Comparison of ENCODE assay signal across 18 mouse cellular contexts in the genomic region with DNA sequence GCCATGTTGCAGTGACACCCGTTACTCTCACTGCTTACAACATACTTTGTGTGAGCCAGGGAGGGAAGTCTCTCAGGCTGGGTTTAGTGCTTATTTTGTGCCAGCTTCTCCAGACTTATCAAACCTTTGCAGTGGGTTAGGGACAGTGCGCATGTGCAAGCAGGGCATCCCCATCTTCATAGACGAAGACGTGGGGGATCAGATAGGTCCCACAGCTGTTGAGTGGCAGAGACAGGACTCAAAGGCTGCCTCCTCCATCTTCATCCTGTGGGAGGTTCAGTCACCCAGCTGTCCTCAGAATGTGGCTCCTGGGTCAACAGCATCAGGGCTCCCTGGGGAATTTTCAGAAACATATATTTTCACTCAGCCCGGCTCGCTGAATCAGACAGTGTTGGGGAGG. TPM values are rescaled to one million over a fixed set of nuclear protein-coding genes. Genes with fewer than 3 reads are reported as not detected.
DNase-seq lines count a peak whose midpoint lies in the region; ATAC-seq and TF ChIP-seq lines count a peak whose summit lies in the region.
"Had no signal": no experiment of that assay in that cellular context is flagged by ENCODE, and none has a peak within 500 bp of the region (broad histone marks: within the 10 kb centered on the region; RNA-seq: fewer than 3 reads in every experiment).

No protein-coding gene starts in this region.

- H3K4me2 ChIP-seq in hindbrain, embryonic 14.5 days (replicated peaks): peak overlapping the region; percentile 71; the same call in 1 of the 2 replicates
- no peak overlapping the region for H3K4me2 ChIP-seq in hindbrain, embryonic 16.5 days (ENCODE audit: low read length)
- H3K4me2 ChIP-seq in stomach, embryonic 14.5 days (replicated peaks; ENCODE audit: low read depth, low read length): 0 out of 2 replicates have a peak overlapping the region, but pooled peaks have one; percentile 1

- H3K9ac ChIP-seq in hindbrain, embryonic 14.5 days: no peak overlapping the region
- no peak overlapping the region for H3K9ac ChIP-seq in hindbrain, embryonic 16.5 days (ENCODE audit: low read depth, low read length)
- no peak overlapping the region for H3K9ac ChIP-seq in stomach, embryonic 14.5 days (replicated peaks; ENCODE audit: low read depth, low read length)
- H3K9ac ChIP-seq: embryonic facial prominence, embryonic 15.5 days had no signal

- DNase-seq in gastrocnemius, adult 2 months: no peak
- DNase-seq in gastrocnemius, postnatal 25 days: no peak
- DNase-seq in hindbrain, embryonic 14.5 days (ENCODE audit: low spot score): no peak
- DNase-seq: adrenal gland, postnatal 25 days; kidney, adult 11 months; right cerebral cortex, postnatal 25 days had no signal

- peak overlapping the region; percentile 5; the same call in 1 of the 2 replicates for H3K4me3 ChIP-seq in gastrocnemius, adult 2 months
- no peak overlapping the region for H3K4me3 ChIP-seq in hindbrain, embryonic 14.5 days (replicated peaks; ENCODE audit: low read length)
- H3K4me3 ChIP-seq in hindbrain, embryonic 16.5 days (ENCODE audit: low read length): no peak overlapping the region
- peak overlapping the region; percentile 64 for H3K4me3 ChIP-seq in megakaryocyte, embryonic 14.5 days (replicated peaks)
- no peak overlapping the region for H3K4me3 ChIP-seq in stomach, embryonic 14.5 days (ENCODE audit: low read depth, low read length)

- H3K4me1 ChIP-seq in hindbrain, embryonic 14.5 days (replicated peaks; ENCODE audit: control insufficient read depth, insufficient read depth, low read length): peaks cover 16% of the 10 kb centered on the region; the same call in 1 of the 2 replicates
- H3K4me1 ChIP-seq in hindbrain, embryonic 16.5 days (ENCODE audit: control insufficient read depth, insufficient read depth, low read depth, low read length): peaks cover 18% of the 10 kb centered on the region
- peaks cover 91% of the 10 kb centered on the region for H3K4me1 ChIP-seq in megakaryocyte, embryonic 14.5 days
- H3K4me1 ChIP-seq in stomach, embryonic 14.5 days (ENCODE audit: control insufficient read depth, insufficient read depth, low read length): peaks cover 6% of the 10 kb centered on the region; the same call in 1 of the 2 replicates

- H3K27me3 ChIP-seq in hindbrain, embryonic 14.5 days (ENCODE audit: control insufficient read depth, insufficient read depth, low read length): no peaks in the 10 kb centered on the region
- no peaks in the 10 kb centered on the region for H3K27me3 ChIP-seq in hindbrain, embryonic 16.5 days (replicated peaks; ENCODE audit: control insufficient read depth, insufficient read depth, low read length)
- H3K27me3 ChIP-seq in megakaryocyte, embryonic 14.5 days (replicated peaks): peaks cover 31% of the 10 kb centered on the region
- no peaks in the 10 kb centered on the region for H3K27me3 ChIP-seq in stomach, embryonic 14.5 days (ENCODE audit: control insufficient read depth, insufficient read depth, low read length)
- H3K27me3 ChIP-seq: embryonic facial prominence, embryonic 15.5 days had no signal

- no peak for TF ChIP-seq CTCF in gastrocnemius, adult 2 months (IDR thresholded peaks at IDR 0.05)

- H3K27ac ChIP-seq in gastrocnemius, adult 2 months: peak overlapping the region; percentile 72; the same call in 1 of the 2 replicates
- H3K27ac ChIP-seq in hindbrain, embryonic 14.5 days: no peak overlapping the region
- no peak overlapping the region for H3K27ac ChIP-seq in hindbrain, embryonic 16.5 days (ENCODE audit: low read depth, low read length)
- H3K27ac ChIP-seq in stomach, embryonic 14.5 days (ENCODE audit: low read length): no peak overlapping the region
- H3K27ac ChIP-seq: embryonic facial prominence, embryonic 15.5 days; macrophage had no signal

- H3K9me3 ChIP-seq in hindbrain, embryonic 14.5 days (ENCODE audit: control insufficient read depth, low read length): no peaks in the 10 kb centered on the region
- no peaks in the 10 kb centered on the region for H3K9me3 ChIP-seq in hindbrain, embryonic 16.5 days (ENCODE audit: control insufficient read depth, low read length)
- no peaks in the 10 kb centered on the region for H3K9me3 ChIP-seq in megakaryocyte, embryonic 14.5 days
- H3K9me3 ChIP-seq in stomach, embryonic 14.5 days (ENCODE audit: control insufficient read depth, low read depth, low read length): no peaks in the 10 kb centered on the region
- H3K9me3 ChIP-seq: embryonic facial prominence, embryonic 15.5 days had no signal

- intact Hi-C loops in gastrocnemius, adult 2 months (cut with DNase I): no loop called here

- no peak for ATAC-seq in hindbrain, embryonic 14.5 days (ENCODE audit: low FRiP score)
- ATAC-seq in hindbrain, embryonic 16.5 days: no peak
- no peak for ATAC-seq in megakaryocyte, adult 5-6 weeks (ENCODE audit: poor library complexity, severe bottlenecking)
- no peak for ATAC-seq in stomach, embryonic 14.5 days (ENCODE audit: insufficient number of reproducible peaks, insufficient read depth, low FRiP score, low read depth)
- no peak for ATAC-seq in erythroid progenitor cell, adult 5-6 weeks (replicated peaks; ENCODE audit: low FRiP score, poor library complexity, severe bottlenecking)

- H3K36me3 ChIP-seq in hindbrain, embryonic 14.5 days (replicated peaks; ENCODE audit: control insufficient read depth, insufficient read depth): no peaks in the 10 kb centered on the region
- H3K36me3 ChIP-seq in hindbrain, embryonic 16.5 days (ENCODE audit: control insufficient read depth, insufficient read depth, low read length): no peaks in the 10 kb centered on the region
- peaks cover 11% of the 10 kb centered on the region for H3K36me3 ChIP-seq in megakaryocyte, embryonic 14.5 days (replicated peaks; ENCODE audit: low read length)
- no peaks in the 10 kb centered on the region for H3K36me3 ChIP-seq in stomach, embryonic 14.5 days (ENCODE audit: control insufficient read depth, insufficient read depth, low read length)
- H3K36me3 ChIP-seq: embryonic facial prominence, embryonic 15.5 days had no signal

- 85% methylated on average over 6 of the region's 6 CpGs for WGBS in hindbrain, embryonic 14.5 days
- 84% methylated on average over 6 of the region's 6 CpGs for whole genome bisulfite sequencing in hindbrain, embryonic 16.5 days
- 66% methylated on average over 6 of the region's 6 CpGs for WGBS in stomach, embryonic 14.5 days

RNA-seq across cellular contexts. Expression of a gene that starts 2.1 kb away (rescaled TPM):
- total RNA-seq in gastrocnemius, adult 2 months (2021): 1 to 10 TPM; 4.3 to 5.2 TPM
- total RNA-seq in gastrocnemius, postnatal 25 days (2021): 1 to 10 TPM; 5.2 to 7.6 TPM
- 15.4 and 16.1 TPM in 2 replicates for polyA plus RNA-seq in hindbrain, embryonic 14.5 days (2014; fragmentation: Nextera tagmentation; extraction: Ambion mirVana)
- polyA plus RNA-seq in hindbrain, embryonic 16.5 days (2015; fragmentation: Nextera tagmentation; extraction: Ambion mirVana): 14.9 and 15.6 TPM in 2 replicates
- 0.21 TPM in 1 of 2 replicates, not detected in the other for polyA plus RNA-seq in megakaryocyte, embryonic 14.5 days (2012; ENCODE audit: insufficient read depth, low replicate concordance)
- 4.0 and 4.7 TPM in 2 replicates for total RNA-seq in megakaryocyte, adult 5-6 weeks (2015)
- 2.7 and 2.8 TPM in 2 replicates for total RNA-seq in megakaryocyte, adult 5-6 weeks (2017)
- polyA plus RNA-seq in stomach, embryonic 14.5 days (2014; fragmentation: Nextera tagmentation; extraction: Ambion mirVana): 25.8 and 26.9 TPM in 2 replicates
- 1.8 and 5.9 TPM in 2 replicates for total RNA-seq in erythroid progenitor cell, adult 5-6 weeks (2015; ENCODE audit: low replicate concordance)
- 2.3 and 3.5 TPM in 2 replicates for total RNA-seq in erythroid progenitor cell, adult 5-6 weeks (2017; ENCODE audit: low replicate concordance)

RNA-seq across cellular contexts. Expression of a gene that starts 46.1 kb away (rescaled TPM):
- not detected for total RNA-seq in gastrocnemius, adult 2 months (2021)
- total RNA-seq in gastrocnemius, postnatal 25 days (2021): not detected
- 0.31 and 0.50 TPM in 2 replicates for polyA plus RNA-seq in hindbrain, embryonic 14.5 days (2014; fragmentation: Nextera tagmentation; extraction: Ambion mirVana)
- 0.27 and 0.40 TPM in 2 replicates for polyA plus RNA-seq in hindbrain, embryonic 16.5 days (2015; fragmentation: Nextera tagmentation; extraction: Ambion mirVana)
- polyA plus RNA-seq in megakaryocyte, embryonic 14.5 days (2012; ENCODE audit: insufficient read depth, low replicate concordance): not detected in 2 replicates
- not detected in 2 replicates for total RNA-seq in megakaryocyte, adult 5-6 weeks (2015)
- not detected in 2 replicates for total RNA-seq in megakaryocyte, adult 5-6 weeks (2017)
- 0.25 and 0.62 TPM in 2 replicates for polyA plus RNA-seq in stomach, embryonic 14.5 days (2014; fragmentation: Nextera tagmentation; extraction: Ambion mirVana)
- total RNA-seq in erythroid progenitor cell, adult 5-6 weeks (2015; ENCODE audit: low replicate concordance): not detected in 2 replicates
- total RNA-seq in erythroid progenitor cell, adult 5-6 weeks (2017; ENCODE audit: low replicate concordance): 0.13 TPM in 1 of 2 replicates, not detected in the other
- total RNA-seq: adrenal gland, postnatal 25 days; ES-E14; gastrocnemius, adult 8-10 months; layer of hippocampus, adult 18-20 months; left cerebral cortex, postnatal 10 days; liver, adult 2 months had no signal
- polyA plus RNA-seq: liver, adult 2 months; macrophage had no signal

Comparison
In these comparisons a context has a peak if more than half of its experiments do, and no peak if none do; other contexts are left out.
1. H3K4me3 ChIP-seq: peak in gastrocnemius, adult 2 months (single experiment) and megakaryocyte, embryonic 14.5 days (single experiment); none in hindbrain, embryonic 14.5 days (single experiment), hindbrain, embryonic 16.5 days (single experiment) and stomach, embryonic 14.5 days (single experiment).